Mouse (Mus musculus) large intestine, adult 2 months (tissue): ENCODE data around the gene Pisd. TPM values are rescaled to one million over a fixed set of nuclear protein-coding genes. Genes with fewer than 3 reads are reported as not detected.

Experiments
- DNase-seq: peaks from one replicate; pipeline ENCODE4 v3.0.0-alpha.2; 2012; ENCODE audit warnings: low read depth, low spot score
- WGBS: fragments of 180-500 bp; shearing (Covaris S2); methylation state at CpG from one replicate; pipeline ENCODE4 v1.1.7; 2018; 5-methylcytosine and 5-hydroxymethylcytosine counted together
- polyA plus RNA-seq: library from polyadenylated mRNA; depleted of rRNA; stranded (reverse); fragments of >200 nt; gene quantifications from 2 replicates; pipeline ENCODE4 v1.2.3, GENCODE M21; 2012; rRNA removed

The Pisd gene
- polyA plus RNA-seq, 1 experiment = 80.8 TPM

- DNase-seq = no peak
- 15% methylated on average over 2 of the region's 2 CpGs for WGBS
Measured at GRCm38 (mm10) chr5:32713042-32713702, 72.3 kb downstream of the Pisd start.

GRCm38 (mm10) chr5:32712221-32713041, 73.0 kb downstream of the Pisd start:
- 41% methylated on average over 4 of the region's 4 CpGs for WGBS
- no peak for DNase-seq

GRCm38 (mm10) chr5:32711485-32711884, 74.0 kb downstream of the Pisd start:
- DNase-seq = no peak
- WGBS = 65% methylated on average over 5 of the region's 5 CpGs

- 29% methylated on average over 2 of the region's 2 CpGs for WGBS
- DNase-seq = no peak
Measured at GRCm38 (mm10) chr5:32706226-32706780, 79.1 kb downstream of the Pisd start.

- no peak for DNase-seq
- WGBS = 38% methylated on average over 5 of the region's 5 CpGs
Measured at GRCm38 (mm10) chr5:32697208-32697867, 88.1 kb downstream of the Pisd start.

GRCm38 (mm10) chr5:32693411-32693810, 92.0 kb downstream of the Pisd start:
- WGBS = 37% methylated on average over 2 of the region's 2 CpGs
- no peak for DNase-seq

Other genes with a start within 250 kb of the Pisd start
- gene Yes1, start 174.5 kb downstream of the Pisd start, polyA plus RNA-seq = 1.9 and 3.9 TPM in 2 replicates
- 3.5 and 9.4 TPM in 2 replicates for gene Gm20671, start 41.5 kb upstream of the Pisd start, polyA plus RNA-seq
- 4.2 and 10.1 TPM in 2 replicates for gene Prr14l, start 68.6 kb upstream of the Pisd start, polyA plus RNA-seq
- gene Depdc5, start 78.1 kb upstream of the Pisd start, polyA plus RNA-seq = 8.8 and 10.6 TPM in 2 replicates
- 188 and 199 TPM in 2 replicates for gene Ywhah, start 233.2 kb upstream of the Pisd start, polyA plus RNA-seq